ENCODE assay signal across 11 mouse cellular contexts in the genomic region with DNA sequence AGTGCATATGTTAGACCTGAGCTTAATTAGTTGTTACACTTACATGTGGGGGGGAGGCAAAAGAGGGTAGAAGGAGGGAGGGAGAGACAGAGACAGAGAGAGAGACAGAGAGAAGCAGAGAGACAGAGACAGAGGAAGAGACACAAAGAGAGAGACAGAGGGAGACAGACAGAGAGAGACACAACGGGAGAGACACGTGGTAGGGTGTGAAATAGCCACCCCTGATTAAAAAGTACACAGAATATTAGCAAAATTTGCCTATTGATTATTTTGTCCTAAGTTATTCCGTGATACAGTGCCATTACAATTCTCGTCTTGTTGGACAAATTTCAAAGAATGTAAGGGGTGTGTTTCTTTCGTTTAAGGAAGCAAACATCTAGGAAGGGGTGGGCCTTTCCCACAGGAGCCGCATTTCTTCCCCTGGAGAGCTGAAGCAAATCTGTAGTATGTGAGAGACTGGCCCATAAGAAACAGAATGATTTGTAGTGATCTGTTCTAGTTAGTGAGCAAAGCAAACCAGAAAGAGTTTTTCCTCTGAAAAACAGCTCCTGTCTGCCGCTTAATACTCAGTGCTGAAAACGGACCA. TPM values are rescaled to one million over a fixed set of nuclear protein-coding genes. Genes with fewer than 3 reads are reported as not detected.
DNase-seq lines count a peak whose midpoint lies in the region; ATAC-seq and TF ChIP-seq lines count a peak whose summit lies in the region.
"Had no signal": no experiment of that assay in that cellular context is flagged by ENCODE, and none has a peak within 500 bp of the region (broad histone marks: within the 10 kb centered on the region; RNA-seq: fewer than 3 reads in every experiment).

No protein-coding gene starts in this region.

- H3K27ac ChIP-seq in intestine, embryonic 14.5 days (ENCODE audit: low read depth), result no peak overlapping the region
- H3K27ac ChIP-seq in intestine, postnatal 0 days (ENCODE audit: low read depth, low read length), result no peak overlapping the region
- no peak overlapping the region for H3K27ac ChIP-seq in lung, postnatal 0 days (ENCODE audit: low read length)
- H3K27ac ChIP-seq in forebrain, postnatal 0 days (ENCODE audit: low read depth, low read length), result peak overlapping the region; percentile 69
- no peak overlapping the region for H3K27ac ChIP-seq in liver, embryonic 15.5 days (replicated peaks)

- no peak overlapping the region for H3K4me3 ChIP-seq in intestine, embryonic 14.5 days (ENCODE audit: low read depth, low read length)
- H3K4me3 ChIP-seq in intestine, postnatal 0 days (ENCODE audit: low read depth, low read length), result no peak overlapping the region
- H3K4me3 ChIP-seq in lung, postnatal 0 days (ENCODE audit: low read depth, low read length), result peak overlapping the region; percentile 20; the same call in 1 of the 2 replicates
- H3K4me3 ChIP-seq in forebrain, postnatal 0 days (ENCODE audit: low read depth, low read length), result peak overlapping the region; percentile 35
- no peak overlapping the region for H3K4me3 ChIP-seq in liver, embryonic 15.5 days (replicated peaks)

- H3K9ac ChIP-seq in intestine, embryonic 14.5 days (ENCODE audit: low read length), result no peak overlapping the region
- no peak overlapping the region for H3K9ac ChIP-seq in intestine, postnatal 0 days (ENCODE audit: low read depth, low read length)
- H3K9ac ChIP-seq in lung, postnatal 0 days (replicated peaks; ENCODE audit: low read depth), result no peak overlapping the region
- peak overlapping the region; percentile 51 for H3K9ac ChIP-seq in forebrain, postnatal 0 days
- no peak overlapping the region for H3K9ac ChIP-seq in liver, embryonic 15.5 days

- DNase-seq in intestine, embryonic 14.5 days (ENCODE audit: low spot score), result no peak
- DNase-seq in lung, postnatal 0 days (ENCODE audit: low spot score), result peak; percentile 27
- no peak for DNase-seq in lung, postnatal 4 days
- DNase-seq in forebrain, postnatal 0 days, result no peak
- no peak for DNase-seq in frontal cortex, postnatal 36 days (ENCODE audit: low spot score in 2 of 2)
- DNase-seq in layer of hippocampus, adult 18-20 months (ENCODE audit: low spot score in 2 of 2), result no peak
- DNase-seq: cerebellum, adult 9-10 months; left cerebral cortex, postnatal 4 days had no signal

- WGBS in intestine, embryonic 14.5 days, result 63% methylated on average over 8 of the region's 8 CpGs
- WGBS in intestine, postnatal 0 days, result 54% methylated on average over 8 of the region's 8 CpGs
- 42% methylated on average over 8 of the region's 8 CpGs for WGBS in lung, postnatal 0 days
- 53% methylated on average over 8 of the region's 8 CpGs for WGBS in forebrain, postnatal 0 days
- 42% methylated on average over 8 of the region's 8 CpGs for WGBS in liver, embryonic 15.5 days (ENCODE audit: insufficient replicate concordance)

- H3K4me1 ChIP-seq in intestine, embryonic 14.5 days (replicated peaks; ENCODE audit: control insufficient read depth, insufficient read depth, low read length), result peaks cover 5% of the 10 kb centered on the region; the same call in 1 of the 2 replicates
- H3K4me1 ChIP-seq in intestine, postnatal 0 days (replicated peaks; ENCODE audit: control insufficient read depth, insufficient read depth, low read length), result no peaks in the 10 kb centered on the region
- no peaks in the 10 kb centered on the region for H3K4me1 ChIP-seq in lung, postnatal 0 days (ENCODE audit: insufficient read depth, low read depth, low read length)
- no peaks in the 10 kb centered on the region for H3K4me1 ChIP-seq in forebrain, postnatal 0 days (ENCODE audit: insufficient read depth)
- peaks cover 15% of the 10 kb centered on the region; the same call in 1 of the 2 replicates for H3K4me1 ChIP-seq in liver, embryonic 15.5 days (replicated peaks)

- TF ChIP-seq EP300 in lung, postnatal 0 days (IDR thresholded peaks at IDR 0.05), result no peak

- ATAC-seq in intestine, embryonic 14.5 days (replicated peaks; ENCODE audit: low FRiP score, low TSS enrichment, low read depth), result no peak
- no peak for ATAC-seq in intestine, postnatal 0 days
- ATAC-seq in lung, postnatal 0 days, result no peak
- ATAC-seq in forebrain, postnatal 0 days, result no peak
- no peak for ATAC-seq in liver, embryonic 15.5 days (ENCODE audit: insufficient read depth)

- no peaks in the 10 kb centered on the region for H3K36me3 ChIP-seq in intestine, embryonic 14.5 days (ENCODE audit: control insufficient read depth, insufficient read depth, low read length)
- H3K36me3 ChIP-seq in intestine, postnatal 0 days (ENCODE audit: control insufficient read depth, insufficient read depth), result no peaks in the 10 kb centered on the region
- H3K36me3 ChIP-seq in lung, postnatal 0 days (ENCODE audit: insufficient read depth, low read length), result no peaks in the 10 kb centered on the region
- no peaks in the 10 kb centered on the region for H3K36me3 ChIP-seq in forebrain, postnatal 0 days (ENCODE audit: insufficient read depth)
- no peaks in the 10 kb centered on the region for H3K36me3 ChIP-seq in liver, embryonic 15.5 days (replicated peaks)

- peak overlapping the region; percentile 18; the same call in 1 of the 2 replicates for H3K4me2 ChIP-seq in intestine, embryonic 14.5 days (ENCODE audit: low read length)
- no peak overlapping the region; the same call in 1 of the 2 replicates for H3K4me2 ChIP-seq in intestine, postnatal 0 days (replicated peaks; ENCODE audit: low read depth)
- peak overlapping the region; percentile 42 for H3K4me2 ChIP-seq in lung, postnatal 0 days (replicated peaks; ENCODE audit: low read depth, low read length)
- peak overlapping the region; percentile 50 for H3K4me2 ChIP-seq in forebrain, postnatal 0 days (ENCODE audit: low read depth)
- H3K4me2 ChIP-seq in liver, embryonic 15.5 days, result peak overlapping the region; percentile 27; the same call in 1 of the 2 replicates

- no peak for TF ChIP-seq CTCF in intestine, postnatal 0 days (IDR thresholded peaks at IDR 0.05; ENCODE audit: low read depth)
- no peak for TF ChIP-seq CTCF in lung, postnatal 0 days (IDR thresholded peaks at IDR 0.05)
- TF ChIP-seq CTCF in forebrain, postnatal 0 days (IDR thresholded peaks at IDR 0.05; ENCODE audit: low read depth), result no peak

- H3K9me3 ChIP-seq in intestine, embryonic 14.5 days (ENCODE audit: control insufficient read depth, low read length), result no peaks in the 10 kb centered on the region
- no peaks in the 10 kb centered on the region for H3K9me3 ChIP-seq in intestine, postnatal 0 days (ENCODE audit: control insufficient read depth)
- H3K9me3 ChIP-seq in lung, postnatal 0 days (ENCODE audit: low read length), result no peaks in the 10 kb centered on the region
- H3K9me3 ChIP-seq in forebrain, postnatal 0 days (ENCODE audit: low read length), result no peaks in the 10 kb centered on the region
- H3K9me3 ChIP-seq in liver, embryonic 15.5 days (replicated peaks), result no peaks in the 10 kb centered on the region

- H3K27me3 ChIP-seq in intestine, embryonic 14.5 days (replicated peaks; ENCODE audit: control insufficient read depth, insufficient read depth, low read length), result no peaks in the 10 kb centered on the region
- no peaks in the 10 kb centered on the region; the same call in none of the 2 replicates for H3K27me3 ChIP-seq in intestine, postnatal 0 days (replicated peaks; ENCODE audit: control insufficient read depth, insufficient read depth, low read length)
- no peaks in the 10 kb centered on the region for H3K27me3 ChIP-seq in lung, postnatal 0 days (replicated peaks; ENCODE audit: insufficient read depth, low read length)
- no peaks in the 10 kb centered on the region for H3K27me3 ChIP-seq in forebrain, postnatal 0 days (ENCODE audit: insufficient read depth, low read length)
- H3K27me3 ChIP-seq in liver, embryonic 15.5 days, result 0 out of 2 replicates have a peak, but pooled peaks cover 3% of the 10 kb centered on the region

RNA-seq across cellular contexts. Expression of gene Mef2c, which starts 26.0 kb away (rescaled TPM):
- polyA plus RNA-seq in intestine, embryonic 14.5 days (2014; fragmentation: Nextera tagmentation; extraction: Ambion mirVana), result 42.8 and 43.1 TPM in 2 replicates
- polyA plus RNA-seq in intestine, postnatal 0 days (2015; fragmentation: Nextera tagmentation; extraction: Ambion mirVana), result 19.2 and 20.9 TPM in 2 replicates
- 35.3 and 45.9 TPM in 2 replicates for polyA plus RNA-seq in lung, postnatal 0 days (2015; fragmentation: Nextera tagmentation; extraction: Ambion mirVana)
- 245 and 448 TPM in 2 replicates for total RNA-seq in forebrain, postnatal 0 days (2014; rRNA removed)
- 373 and 527 TPM in 2 replicates for polyA plus RNA-seq in forebrain, postnatal 0 days (2015; fragmentation: Nextera tagmentation; extraction: Ambion mirVana)
- 9.8 and 12.0 TPM in 2 replicates for polyA plus RNA-seq in liver, embryonic 15.5 days (2015; fragmentation: Nextera tagmentation; extraction: Ambion mirVana)
- total RNA-seq in layer of hippocampus, adult 18-20 months (2021), result 100 to 1,000 TPM; 112 to 119 TPM
- total RNA-seq: MEL had no signal

Comparison
In these comparisons a context has a peak if more than half of its experiments do, and no peak if none do; other contexts are left out.
1. H3K4me3 ChIP-seq: peak in lung, postnatal 0 days (single experiment) and forebrain, postnatal 0 days (single experiment); none in intestine, embryonic 14.5 days (single experiment), intestine, postnatal 0 days (single experiment) and liver, embryonic 15.5 days (single experiment).